Comparison of ENCODE assay signal across 8 mouse cellular contexts in genomic region chr3:90220531-90220951, GRCm38 (mm10). TPM values are rescaled to one million over a fixed set of nuclear protein-coding genes. Genes with fewer than 3 reads are reported as not detected.
A peak's percentile ranks its signal among the peaks of the same experiment; 100 is the strongest.
DNase-seq lines count a peak whose midpoint lies in the region; ATAC-seq and TF ChIP-seq lines count a peak whose summit lies in the region.

No protein-coding gene starts in this region.

- TF ChIP-seq RAD21 in CH12.LX (IDR thresholded peaks at IDR 0.05; ENCODE audit: low read depth, low read length), result no peak

- H3K4me3 ChIP-seq in CH12.LX (replicated peaks in 1 of 3; ENCODE audit: low read depth in 2 of 3, low read length in 2 of 3, poor library complexity in 1 of 3), result no peak overlapping the region
- H3K4me3 ChIP-seq in bone marrow, adult 2 months (replicated peaks; ENCODE audit: control insufficient read depth, low read depth, low read length), result peak overlapping the region; percentile 37
- peak overlapping the region; percentile 72 for H3K4me3 ChIP-seq in heart, embryonic 10.5 days
- peak overlapping the region; percentile 58 for H3K4me3 ChIP-seq in kidney, embryonic 14.5 days (ENCODE audit: low read length)
- H3K4me3 ChIP-seq in liver, embryonic 15.5 days (replicated peaks), result peak overlapping the region; percentile 59
- peak overlapping the region; percentile 36 for H3K4me3 ChIP-seq in neural tube, embryonic 12.5 days

- DNase-seq in CH12.LX (ENCODE audit: extremely low read depth), result no peak
- peak; percentile 86 for DNase-seq in heart, embryonic 10.5 days (ENCODE audit: low spot score)
- peak; percentile 36 for DNase-seq in thymus, postnatal 4 days

- no peak for TF ChIP-seq CTCF in CH12.LX (conservative IDR thresholded peaks at IDR 0.05 in 1 of 2, IDR thresholded peaks at IDR 0.05 in 1 of 2; ENCODE audit: low read depth in 2 of 2, low read length in 2 of 2)
- TF ChIP-seq CTCF in bone marrow, adult 2 months (IDR thresholded peaks at IDR 0.05; ENCODE audit: control insufficient read depth, insufficient read depth, low read length), result no peak

- no peaks in the 10 kb centered on the region for H3K36me3 ChIP-seq in CH12.LX (replicated peaks in 1 of 2; ENCODE audit: control insufficient read depth in 1 of 2, insufficient read depth in 1 of 2, low read length in 1 of 2)
- H3K36me3 ChIP-seq in heart, embryonic 10.5 days, result peaks cover 26% of the 10 kb centered on the region
- peaks cover 15% of the 10 kb centered on the region for H3K36me3 ChIP-seq in kidney, embryonic 14.5 days (ENCODE audit: control insufficient read depth, insufficient read depth, low read length)
- no peaks in the 10 kb centered on the region for H3K36me3 ChIP-seq in liver, embryonic 15.5 days (replicated peaks)
- H3K36me3 ChIP-seq in neural tube, embryonic 12.5 days, result peaks cover 11% of the 10 kb centered on the region

- dilution Hi-C loops in CH12.LX (cut with MboI; ENCODE audit: extremely low pct_ligation_motif_present, extremely low pct_unique_long_range_greater_than_20kb, low sequenced_read_pairs), result no loop called here

- TF ChIP-seq POLR2A in CH12.LX (IDR thresholded peaks at IDR 0.05; ENCODE audit: low read depth, low read length), result no peak
- no peak for TF ChIP-seq POLR2A in bone marrow, adult 2 months (IDR thresholded peaks at IDR 0.05; ENCODE audit: borderline replicate concordance, control insufficient read depth, low read depth, low read length)

- peak; percentile 66 for ATAC-seq in erythroblast, adult 5-6 weeks (replicated peaks; ENCODE audit: low FRiP score, poor library complexity, severe bottlenecking)
- peak; percentile 88 for ATAC-seq in kidney, embryonic 14.5 days (ENCODE audit: low FRiP score, low TSS enrichment)
- ATAC-seq in liver, embryonic 15.5 days (ENCODE audit: insufficient read depth), result peak; percentile 68; the same call in 1 of the 2 replicates
- peak; percentile 72 for ATAC-seq in neural tube, embryonic 12.5 days (ENCODE audit: low FRiP score, low read depth)

- TF ChIP-seq EP300 in CH12.LX (IDR thresholded peaks at IDR 0.05; ENCODE audit: low read length), result no peak

- H3K9me3 ChIP-seq in CH12.LX (replicated peaks; ENCODE audit: low read length), result no peaks in the 10 kb centered on the region
- no peaks in the 10 kb centered on the region for H3K9me3 ChIP-seq in heart, embryonic 10.5 days
- no peaks in the 10 kb centered on the region for H3K9me3 ChIP-seq in kidney, embryonic 14.5 days (ENCODE audit: control insufficient read depth, low read length)
- no peaks in the 10 kb centered on the region for H3K9me3 ChIP-seq in liver, embryonic 15.5 days (replicated peaks)
- H3K9me3 ChIP-seq in neural tube, embryonic 12.5 days, result no peaks in the 10 kb centered on the region

- peak overlapping the region; percentile 48 for H3K4me2 ChIP-seq in CH12.LX (ENCODE audit: insufficient read depth, low read depth, poor library complexity, severe bottlenecking)
- peak overlapping the region; percentile 69 for H3K4me2 ChIP-seq in kidney, embryonic 14.5 days (replicated peaks; ENCODE audit: low read depth, low read length)
- peak overlapping the region; percentile 82 for H3K4me2 ChIP-seq in liver, embryonic 15.5 days
- H3K4me2 ChIP-seq in neural tube, embryonic 12.5 days (replicated peaks), result peak overlapping the region; percentile 80

- 3% methylated on average over 20 of the region's 20 CpGs for WGBS in bone marrow, adult 2 months
- under 1% methylated on average over 20 of the region's 20 CpGs for WGBS in heart, embryonic 10.5 days
- 0% methylated on average over 18 of the region's 20 CpGs for WGBS in kidney, embryonic 14.5 days
- under 1% methylated on average over 20 of the region's 20 CpGs for WGBS in liver, embryonic 15.5 days (ENCODE audit: insufficient replicate concordance)
- 1% methylated on average over 20 of the region's 20 CpGs for WGBS in neural tube, embryonic 12.5 days

- no peaks in the 10 kb centered on the region for H3K27me3 ChIP-seq in CH12.LX (replicated peaks)
- no peaks in the 10 kb centered on the region for H3K27me3 ChIP-seq in heart, embryonic 10.5 days (ENCODE audit: insufficient read depth, poor library complexity, severe bottlenecking)
- H3K27me3 ChIP-seq in kidney, embryonic 14.5 days (ENCODE audit: control insufficient read depth, insufficient read depth, low read length), result no peaks in the 10 kb centered on the region
- H3K27me3 ChIP-seq in liver, embryonic 15.5 days, result no peaks in the 10 kb centered on the region; the same call in 1 of the 2 replicates
- no peaks in the 10 kb centered on the region for H3K27me3 ChIP-seq in neural tube, embryonic 12.5 days (replicated peaks)

- no peak overlapping the region for H3K27ac ChIP-seq in CH12.LX (ENCODE audit: insufficient read depth, low read depth)
- H3K27ac ChIP-seq in bone marrow, adult 2 months (ENCODE audit: control insufficient read depth, insufficient read depth, low read depth, low read length, poor library complexity), result no peak overlapping the region
- H3K27ac ChIP-seq in heart, embryonic 10.5 days, result peak overlapping the region; percentile 89
- peak overlapping the region; percentile 90 for H3K27ac ChIP-seq in kidney, embryonic 14.5 days (ENCODE audit: low read depth, low read length)
- peak overlapping the region; percentile 59; the same call in 1 of the 2 replicates for H3K27ac ChIP-seq in liver, embryonic 15.5 days (replicated peaks)
- H3K27ac ChIP-seq in neural tube, embryonic 12.5 days, result no peak overlapping the region

- H3K9ac ChIP-seq in CH12.LX (ENCODE audit: insufficient read depth, low read depth), result no peak overlapping the region
- peak overlapping the region; percentile 69 for H3K9ac ChIP-seq in kidney, embryonic 14.5 days (ENCODE audit: low read depth, low read length)
- peak overlapping the region; percentile 62 for H3K9ac ChIP-seq in liver, embryonic 15.5 days
- H3K9ac ChIP-seq in neural tube, embryonic 12.5 days, result peak overlapping the region; percentile 61

- peaks cover 6 to 29% of the 10 kb centered on the region in 2 experiments; a peak in 3 of 4 replicates for H3K4me1 ChIP-seq in CH12.LX (ENCODE audit: control insufficient read depth in 1 of 2, insufficient read depth in 2 of 2)
- H3K4me1 ChIP-seq in bone marrow, adult 2 months (ENCODE audit: control insufficient read depth, insufficient read depth, low read length), result peaks cover 1% of the 10 kb centered on the region; the same call in 1 of the 2 replicates
- H3K4me1 ChIP-seq in heart, embryonic 10.5 days, result peaks cover 29% of the 10 kb centered on the region
- peaks cover 9% of the 10 kb centered on the region; the same call in 1 of the 2 replicates for H3K4me1 ChIP-seq in kidney, embryonic 14.5 days (ENCODE audit: control insufficient read depth, insufficient read depth, low read length)
- peaks cover 33% of the 10 kb centered on the region for H3K4me1 ChIP-seq in liver, embryonic 15.5 days (replicated peaks)
- peaks cover 11% of the 10 kb centered on the region for H3K4me1 ChIP-seq in neural tube, embryonic 12.5 days

- in situ Hi-C loops in CH12.LX (cut with MboI; ENCODE audit: low pct_ligation_motif_present, low pct_unique_long_range_greater_than_20kb, low sequenced_read_pairs), result loop anchor here (5.0 kb wide), 1 partner anchor 152 kb away; no protein-coding TSS in a partner anchor

- no peaks in the 10 kb centered on the region for H3K79me2 ChIP-seq in CH12.LX (replicated peaks; ENCODE audit: control insufficient read depth, extremely low read depth, insufficient read depth, poor library complexity, severe bottlenecking)

RNA-seq across cellular contexts. Expression of gene Rab13, which starts 7.0 kb away (rescaled TPM):
- total RNA-seq in CH12.LX (2012; rRNA removed) (2.3 and 3.3 TPM in 2 replicates), CH12.LX (2014; rRNA removed) (0.34 TPM in 1 of 2 replicates, not detected in the other)
- polyA plus RNA-seq in CH12.LX (2012; ENCODE audit: insufficient read length, low read depth), result 0.23 and 0.63 TPM in 2 replicates
- polyA plus RNA-seq in bone marrow, adult 2 months (2011; ENCODE audit: insufficient read depth, insufficient read length, low replicate concordance, missing spikeins), result 11.5 and 13.0 TPM in 2 replicates
- 0.77 and 1.5 TPM in 2 replicates for total RNA-seq in erythroblast, adult 5-6 weeks (2015; ENCODE audit: low replicate concordance)
- total RNA-seq in erythroblast, adult 5-6 weeks (2017; ENCODE audit: low replicate concordance), result 0.84 TPM in 1 of 2 replicates, not detected in the other
- 27.9 and 29.2 TPM in 2 replicates for polyA plus RNA-seq in heart, embryonic 10.5 days (2016; fragmentation: Nextera tagmentation; extraction: Ambion mirVana)
- 17.7 and 24.9 TPM in 2 replicates for polyA plus RNA-seq in kidney, embryonic 14.5 days (2014; fragmentation: Nextera tagmentation; extraction: Ambion mirVana)
- 3.7 and 4.7 TPM in 2 replicates for polyA plus RNA-seq in liver, embryonic 15.5 days (2015; fragmentation: Nextera tagmentation; extraction: Ambion mirVana)
- polyA plus RNA-seq in neural tube, embryonic 12.5 days (2016; fragmentation: Nextera tagmentation; extraction: Ambion mirVana), result 22.3 and 23.4 TPM in 2 replicates

RNA-seq across cellular contexts. Expression of gene Rps27, which starts 7.1 kb away (rescaled TPM):
- 3,858 and 4,378 TPM in 2 replicates for total RNA-seq in CH12.LX (2012; rRNA removed)
- total RNA-seq in CH12.LX (2014; rRNA removed), result 2,142 and 2,224 TPM in 2 replicates
- 1,222 and 1,264 TPM in 2 replicates for polyA plus RNA-seq in CH12.LX (2012; ENCODE audit: insufficient read length, low read depth)
- polyA plus RNA-seq in bone marrow, adult 2 months (2011; ENCODE audit: insufficient read depth, insufficient read length, low replicate concordance, missing spikeins), result 16.3 and 168 TPM in 2 replicates
- total RNA-seq in erythroblast, adult 5-6 weeks (2015; ENCODE audit: low replicate concordance), result 686 and 1,022 TPM in 2 replicates
- total RNA-seq in erythroblast, adult 5-6 weeks (2017; ENCODE audit: low replicate concordance), result 662 and 738 TPM in 2 replicates
- 807 and 845 TPM in 2 replicates for polyA plus RNA-seq in heart, embryonic 10.5 days (2016; fragmentation: Nextera tagmentation; extraction: Ambion mirVana)
- 1,631 and 2,471 TPM in 2 replicates for polyA plus RNA-seq in kidney, embryonic 14.5 days (2014; fragmentation: Nextera tagmentation; extraction: Ambion mirVana)
- 479 and 574 TPM in 2 replicates for polyA plus RNA-seq in liver, embryonic 15.5 days (2015; fragmentation: Nextera tagmentation; extraction: Ambion mirVana)
- 952 and 1,028 TPM in 2 replicates for polyA plus RNA-seq in neural tube, embryonic 12.5 days (2016; fragmentation: Nextera tagmentation; extraction: Ambion mirVana)

RNA-seq across cellular contexts. Expression of gene Jtb, which starts 10.9 kb away (rescaled TPM):
- 50.8 and 62.9 TPM in 2 replicates for total RNA-seq in CH12.LX (2012; rRNA removed)
- 54.2 and 70.3 TPM in 2 replicates for total RNA-seq in CH12.LX (2014; rRNA removed)
- 67.4 and 73.6 TPM in 2 replicates for polyA plus RNA-seq in CH12.LX (2012; ENCODE audit: insufficient read length, low read depth)
- 38.7 and 72.7 TPM in 2 replicates for polyA plus RNA-seq in bone marrow, adult 2 months (2011; ENCODE audit: insufficient read depth, insufficient read length, low replicate concordance, missing spikeins)
- total RNA-seq in erythroblast, adult 5-6 weeks (2015; ENCODE audit: low replicate concordance), result 23.8 and 26.5 TPM in 2 replicates
- total RNA-seq in erythroblast, adult 5-6 weeks (2017; ENCODE audit: low replicate concordance), result 7.3 and 8.9 TPM in 2 replicates
- polyA plus RNA-seq in heart, embryonic 10.5 days (2016; fragmentation: Nextera tagmentation; extraction: Ambion mirVana), result 75.1 and 92.0 TPM in 2 replicates
- polyA plus RNA-seq in kidney, embryonic 14.5 days (2014; fragmentation: Nextera tagmentation; extraction: Ambion mirVana), result 109 and 123 TPM in 2 replicates
- 40.7 and 42.7 TPM in 2 replicates for polyA plus RNA-seq in liver, embryonic 15.5 days (2015; fragmentation: Nextera tagmentation; extraction: Ambion mirVana)
- polyA plus RNA-seq in neural tube, embryonic 12.5 days (2016; fragmentation: Nextera tagmentation; extraction: Ambion mirVana), result 86.3 and 86.7 TPM in 2 replicates

RNA-seq across cellular contexts. Expression of gene Creb3l4, which starts 22.8 kb away (rescaled TPM):
- total RNA-seq in CH12.LX (2012; rRNA removed) (0.25 and 0.89 TPM in 2 replicates), CH12.LX (2014; rRNA removed) (0.21 and 0.72 TPM in 2 replicates)
- polyA plus RNA-seq in CH12.LX (2012; ENCODE audit: insufficient read length, low read depth), result 0.59 and 0.70 TPM in 2 replicates
- polyA plus RNA-seq in bone marrow, adult 2 months (2011; ENCODE audit: insufficient read depth, insufficient read length, low replicate concordance, missing spikeins), result not detected in 2 replicates
- not detected in 2 replicates for total RNA-seq in erythroblast, adult 5-6 weeks (2015; ENCODE audit: low replicate concordance)
- total RNA-seq in erythroblast, adult 5-6 weeks (2017; ENCODE audit: low replicate concordance), result not detected in 2 replicates
- polyA plus RNA-seq in heart, embryonic 10.5 days (2016; fragmentation: Nextera tagmentation; extraction: Ambion mirVana), result 2.1 and 2.2 TPM in 2 replicates
- 5.7 and 6.6 TPM in 2 replicates for polyA plus RNA-seq in kidney, embryonic 14.5 days (2014; fragmentation: Nextera tagmentation; extraction: Ambion mirVana)
- 0.37 and 0.47 TPM in 2 replicates for polyA plus RNA-seq in liver, embryonic 15.5 days (2015; fragmentation: Nextera tagmentation; extraction: Ambion mirVana)
- polyA plus RNA-seq in neural tube, embryonic 12.5 days (2016; fragmentation: Nextera tagmentation; extraction: Ambion mirVana), result 3.8 and 4.2 TPM in 2 replicates

RNA-seq across cellular contexts. Expression of gene Slc39a1, which starts 27.4 kb away (rescaled TPM):
- 42.2 and 44.4 TPM in 2 replicates for total RNA-seq in CH12.LX (2012; rRNA removed)
- total RNA-seq in CH12.LX (2014; rRNA removed), result 22.9 and 23.8 TPM in 2 replicates
- polyA plus RNA-seq in CH12.LX (2012; ENCODE audit: insufficient read length, low read depth), result 40.4 and 40.7 TPM in 2 replicates
- 11.6 and 29.3 TPM in 2 replicates for polyA plus RNA-seq in bone marrow, adult 2 months (2011; ENCODE audit: insufficient read depth, insufficient read length, low replicate concordance, missing spikeins)
- 2.5 and 10.6 TPM in 2 replicates for total RNA-seq in erythroblast, adult 5-6 weeks (2015; ENCODE audit: low replicate concordance)
- 8.7 and 9.5 TPM in 2 replicates for total RNA-seq in erythroblast, adult 5-6 weeks (2017; ENCODE audit: low replicate concordance)
- polyA plus RNA-seq in heart, embryonic 10.5 days (2016; fragmentation: Nextera tagmentation; extraction: Ambion mirVana), result 51.3 and 79.6 TPM in 2 replicates
- polyA plus RNA-seq in kidney, embryonic 14.5 days (2014; fragmentation: Nextera tagmentation; extraction: Ambion mirVana), result 102 and 105 TPM in 2 replicates
- 27.6 and 28.1 TPM in 2 replicates for polyA plus RNA-seq in liver, embryonic 15.5 days (2015; fragmentation: Nextera tagmentation; extraction: Ambion mirVana)
- 33.8 and 44.2 TPM in 2 replicates for polyA plus RNA-seq in neural tube, embryonic 12.5 days (2016; fragmentation: Nextera tagmentation; extraction: Ambion mirVana)

Comparison
In these comparisons a context has a peak if more than half of its experiments do, and no peak if none do; other contexts are left out.
1. H3K27ac ChIP-seq: peak in heart, embryonic 10.5 days (single experiment), kidney, embryonic 14.5 days (single experiment) and liver, embryonic 15.5 days (single experiment); none in CH12.LX (single experiment), bone marrow, adult 2 months (single experiment) and neural tube, embryonic 12.5 days (single experiment).
2. H3K4me3 ChIP-seq: peak in bone marrow, adult 2 months (single experiment), heart, embryonic 10.5 days (single experiment), kidney, embryonic 14.5 days (single experiment), liver, embryonic 15.5 days (single experiment) and neural tube, embryonic 12.5 days (single experiment); none in CH12.LX (0 of 3).
3. Peak in every context shown above with its lines, with median percentiles within 50 percentile points of each other: H3K4me2 ChIP-seq and ATAC-seq.